Mouse (Mus musculus) right cerebral cortex, postnatal 36 days (tissue): Measurements from ENCODE around the gene Phf5a.

ENCODE experiments used
- DNase-seq, 2 experiments: peaks; one replicate each; pipeline ENCODE4 v3.0.0; 2022; ENCODE audit warnings: low spot score in 2 of 2, mixed read lengths in 1 of 2

The Phf5a gene

GRCm38 (mm10) chr15:81828426-81829207, 43.1 kb downstream of the Phf5a start:
- no peak for DNase-seq

- no peak for DNase-seq
Observed at GRCm38 (mm10) chr15:81824832-81825231, 46.9 kb downstream of the Phf5a start.

GRCm38 (mm10) chr15:81822631-81823030, 49.1 kb downstream of the Phf5a start:
- no peak for DNase-seq

- no peak for DNase-seq
Observed at GRCm38 (mm10) chr15:81818404-81818803, 53.3 kb downstream of the Phf5a start.

- DNase-seq: no peak
Observed at GRCm38 (mm10) chr15:81814716-81815370, 56.9 kb downstream of the Phf5a start.
